Mouse (Mus musculus) CD4-positive helper T cell, adult 2 months (primary cell): ENCODE results near the gene Fh1.

Experiments
- DNase-seq: peaks from one replicate; pipeline ENCODE4 v3.0.0-alpha.2; 2012; ENCODE audit warnings: low read depth, missing footprints, low spot score

The Fh1 gene

GRCm38 (mm10) chr1:175550586-175550985, 74.8 kb downstream of the Fh1 start:
- DNase-seq: no peak
